ENCODE assay signal across 8 mouse cellular contexts in the genomic region with DNA sequence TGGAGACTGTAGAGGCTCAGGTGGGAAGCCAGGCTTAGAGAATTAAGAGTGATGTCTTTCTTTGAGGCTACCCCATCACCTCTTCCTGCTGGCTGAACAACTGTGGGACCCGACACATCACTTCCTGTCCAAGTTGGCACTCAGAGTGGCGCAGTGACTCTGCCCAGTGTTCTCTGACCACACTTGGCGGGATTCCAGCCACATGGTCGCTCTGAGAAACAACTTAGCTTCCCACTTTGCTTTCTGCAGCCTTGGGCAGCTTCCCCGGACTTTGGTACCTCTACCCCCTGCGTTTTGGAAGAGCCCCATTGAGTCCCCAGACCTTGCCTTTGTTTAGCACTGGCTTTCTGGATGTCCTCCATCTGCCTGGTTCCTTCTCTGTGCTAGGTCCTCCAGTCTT. TPM values are rescaled to one million over a fixed set of nuclear protein-coding genes. Genes with fewer than 3 reads are reported as not detected.
DNase-seq lines count a peak whose midpoint lies in the region; ATAC-seq and TF ChIP-seq lines count a peak whose summit lies in the region.

No protein-coding gene starts in this region.

- ATAC-seq in midbrain, postnatal 0 days (ENCODE audit: low FRiP score), result 0 out of 2 replicates have a peak, but pooled peaks have one; percentile 41
- ATAC-seq in midbrain, embryonic 13.5 days, result no peak
- ATAC-seq in midbrain, embryonic 15.5 days (replicated peaks), result no peak

- H3K9ac ChIP-seq in midbrain, postnatal 0 days (replicated peaks; ENCODE audit: low read length, poor library complexity, severe bottlenecking), result no peak overlapping the region
- no peak overlapping the region for H3K9ac ChIP-seq in midbrain, embryonic 13.5 days (replicated peaks)
- no peak overlapping the region for H3K9ac ChIP-seq in midbrain, embryonic 15.5 days

- no peak overlapping the region for H3K4me2 ChIP-seq in midbrain, postnatal 0 days (ENCODE audit: low read depth, low read length, poor library complexity, severe bottlenecking)
- no peak overlapping the region for H3K4me2 ChIP-seq in midbrain, embryonic 13.5 days (replicated peaks)
- H3K4me2 ChIP-seq in midbrain, embryonic 15.5 days, result no peak overlapping the region

- 76% methylated on average over 6 of the region's 6 CpGs for WGBS in midbrain, postnatal 0 days
- WGBS in midbrain, embryonic 13.5 days, result 91% methylated on average over 6 of the region's 6 CpGs
- WGBS in midbrain, embryonic 15.5 days, result 90% methylated on average over 6 of the region's 6 CpGs

- peak; percentile 90 for DNase-seq in midbrain, postnatal 0 days (ENCODE audit: low spot score)
- peak; percentile 86 to 90 for DNase-seq in cerebellum, postnatal 10 days
- DNase-seq in kidney, adult 8-10 months, result peak; percentile 89 to 91
- DNase-seq in left cerebral cortex, postnatal 4 days, result peak; percentile 90
- DNase-seq in thymus, postnatal 10 days (ENCODE audit: low spot score in 2 of 2), result no peak
- DNase-seq in embryo, embryonic 9.5 days (ENCODE audit: extremely low spot score), result no peak

- H3K27ac ChIP-seq in midbrain, postnatal 0 days (ENCODE audit: low read depth, low read length), result no peak overlapping the region
- no peak overlapping the region for H3K27ac ChIP-seq in midbrain, embryonic 13.5 days
- H3K27ac ChIP-seq in midbrain, embryonic 15.5 days, result no peak overlapping the region

- H3K4me3 ChIP-seq in midbrain, postnatal 0 days (ENCODE audit: low read depth, low read length), result no peak overlapping the region
- H3K4me3 ChIP-seq in midbrain, embryonic 13.5 days (replicated peaks), result no peak overlapping the region
- no peak overlapping the region for H3K4me3 ChIP-seq in midbrain, embryonic 15.5 days

- no peaks in the 10 kb centered on the region for H3K36me3 ChIP-seq in midbrain, postnatal 0 days (ENCODE audit: insufficient read depth, low read length)
- no peaks in the 10 kb centered on the region for H3K36me3 ChIP-seq in midbrain, embryonic 13.5 days
- H3K36me3 ChIP-seq in midbrain, embryonic 15.5 days (replicated peaks), result no peaks in the 10 kb centered on the region

- no peak for TF ChIP-seq CTCF in midbrain, postnatal 0 days (IDR thresholded peaks at IDR 0.05)

- intact Hi-C loops in left cerebral cortex, postnatal 4 days (cut with DNase I), result no loop called here

- no peaks in the 10 kb centered on the region for H3K27me3 ChIP-seq in midbrain, postnatal 0 days (ENCODE audit: insufficient read depth, low read length)
- no peaks in the 10 kb centered on the region; the same call in 1 of the 2 replicates for H3K27me3 ChIP-seq in midbrain, embryonic 13.5 days
- no peaks in the 10 kb centered on the region for H3K27me3 ChIP-seq in midbrain, embryonic 15.5 days (replicated peaks)

- H3K4me1 ChIP-seq in midbrain, postnatal 0 days (ENCODE audit: insufficient read depth, low read length), result 0 out of 2 replicates have a peak, but pooled peaks cover 5% of the 10 kb centered on the region
- peaks cover 10% of the 10 kb centered on the region for H3K4me1 ChIP-seq in midbrain, embryonic 13.5 days (replicated peaks)
- peaks cover 5% of the 10 kb centered on the region for H3K4me1 ChIP-seq in midbrain, embryonic 15.5 days

- H3K9me3 ChIP-seq in midbrain, postnatal 0 days (ENCODE audit: low read length), result no peaks in the 10 kb centered on the region
- no peaks in the 10 kb centered on the region for H3K9me3 ChIP-seq in midbrain, embryonic 13.5 days
- no peaks in the 10 kb centered on the region for H3K9me3 ChIP-seq in midbrain, embryonic 15.5 days

RNA-seq across cellular contexts. Expression of a gene that starts 31.8 kb away (rescaled TPM):
- 9.1 and 16.6 TPM in 2 replicates for total RNA-seq in midbrain, postnatal 0 days (2014; rRNA removed)
- polyA plus RNA-seq in midbrain, postnatal 0 days (2015; fragmentation: Nextera tagmentation; extraction: Ambion mirVana), result 5.9 and 6.0 TPM in 2 replicates
- polyA plus RNA-seq in midbrain, embryonic 13.5 days (2015; fragmentation: Nextera tagmentation; extraction: Ambion mirVana), result 5.7 and 6.8 TPM in 2 replicates
- total RNA-seq in left cerebral cortex, postnatal 4 days (2021), result 10 to 100 TPM; 10.7 to 13.4 TPM
- 6.6 and 6.7 TPM in 2 replicates for polyA plus RNA-seq in midbrain, embryonic 15.5 days (2015; fragmentation: Nextera tagmentation; extraction: Ambion mirVana)

Comparison
In these comparisons a context has a peak if more than half of its experiments do, and no peak if none do; other contexts are left out.
1. DNase-seq: peak in midbrain, postnatal 0 days (single experiment), cerebellum, postnatal 10 days (2 of 2), kidney, adult 8-10 months (2 of 2) and left cerebral cortex, postnatal 4 days (single experiment); none in thymus, postnatal 10 days (0 of 2) and embryo, embryonic 9.5 days (single experiment).